Mouse (Mus musculus) heart, embryonic 11.5 days (tissue): ENCODE measurements at regions not wholly inside any gene's neighbourhood (a gene's known extent, or its start where the extent isn't known, plus 50 kb on each side); places are given as distances from the start of the nearest gene placed in this dataset.

Experiments used
- ATAC-seq: fragments of 200-750 bp; cut with Nextera tagmentation; replicated peaks from 2 replicates; pipeline ENCODE4 v1.8.0; 2017; ENCODE audit warnings: moderate library complexity; ENCODE audit not compliant: insufficient number of reproducible peaks, low FRiP score, low TSS enrichment
- H3K27ac ChIP-seq: fragments of 300-500 bp; sonication (generic); 2 replicates; pipeline ENCODE4 v1.5.1; 2014; ENCODE audit warnings: mild to moderate bottlenecking, low read depth, low read length
- H3K27me3 ChIP-seq: fragments of 300-500 bp; sonication (generic); 2 replicates; pipeline ENCODE4 v1.6.1; 2014; ENCODE audit warnings: mild to moderate bottlenecking, low read length, mixed read lengths; ENCODE audit not compliant: control insufficient read depth, insufficient read depth
- H3K36me3 ChIP-seq: fragments of 300-500 bp; sonication (generic); 2 replicates; pipeline ENCODE4 v1.6.1; 2014; ENCODE audit warnings: mild to moderate bottlenecking, low read length, moderate library complexity, mixed read lengths; ENCODE audit not compliant: control insufficient read depth, insufficient read depth
- H3K4me1 ChIP-seq: fragments of 300-500 bp; sonication (generic); 2 replicates; pipeline ENCODE4 v1.6.1; 2014; ENCODE audit warnings: low read length; ENCODE audit not compliant: control insufficient read depth, insufficient read depth
- H3K4me2 ChIP-seq: fragments of 300-500 bp; sonication (generic); 2 replicates; pipeline ENCODE4 v1.6.1; 2014; ENCODE audit warnings: mild to moderate bottlenecking, moderate library complexity
- H3K4me3 ChIP-seq: fragments of 300-500 bp; sonication (generic); 2 replicates; pipeline ENCODE4 v1.5.1; 2014; ENCODE audit warnings: low read depth, low read length
- H3K9ac ChIP-seq: fragments of 300-500 bp; sonication (generic); 2 replicates; pipeline ENCODE4 v1.6.1; 2014; ENCODE audit warnings: mild to moderate bottlenecking, low read depth, low read length, moderate library complexity
- H3K9me3 ChIP-seq: fragments of 300-500 bp; sonication (generic); replicated peaks from 2 replicates; pipeline ENCODE4 v1.6.1; 2016; ENCODE audit warnings: low read length; ENCODE audit not compliant: control insufficient read depth
- WGBS: fragments of 180-500 bp; shearing (Covaris S2); extraction: QIAGEN DNeasy Blood & Tissue Kit; methylation state at CpG from one replicate; pipeline ENCODE4 v1.1.7; 2014; ENCODE audit not compliant: insufficient replicate concordance; 5-methylcytosine and 5-hydroxymethylcytosine counted together

GRCm38 (mm10) chr1:72033941-72034340, 178.2 kb downstream of the Mreg start:
- no peaks in the 10 kb centered on the region for H3K27me3 ChIP-seq
- no peak for ATAC-seq
- no peak overlapping the region for H3K4me3 ChIP-seq
- no peaks in the 10 kb centered on the region for H3K36me3 ChIP-seq
- 83% methylated on average over 2 of the region's 2 CpGs for WGBS
- no peak overlapping the region for H3K27ac ChIP-seq
- H3K4me2 ChIP-seq = no peak overlapping the region
- 0 out of 2 replicates have a peak, but pooled peaks cover 2% of the 10 kb centered on the region for H3K4me1 ChIP-seq
- no peak overlapping the region for H3K9ac ChIP-seq
- no peaks in the 10 kb centered on the region for H3K9me3 ChIP-seq

- WGBS = 60% methylated on average over 4 of the region's 4 CpGs
- Histone ChIP-seq H3K9me3 (no peaks in the 10 kb centered on the region), H3K27ac (no peak overlapping the region), H3K4me3 (no peak overlapping the region), H3K9ac (no peak overlapping the region), H3K27me3 (no peaks in the 10 kb centered on the region), H3K4me2 (no peak overlapping the region), H3K4me1 (0 out of 2 replicates have a peak, but pooled peaks cover 2% of the 10 kb centered on the region), H3K36me3 (no peaks in the 10 kb centered on the region)
- ATAC-seq = no peak
Observed at GRCm38 (mm10) chr1:72032214-72032613, 179.9 kb downstream of the Mreg start.

GRCm38 (mm10) chr1:72030763-72031405, 181.2 kb downstream of the Mreg start:
- no peak for ATAC-seq
- H3K4me1 ChIP-seq = 0 out of 2 replicates have a peak, but pooled peaks cover 2% of the 10 kb centered on the region
- no peaks in the 10 kb centered on the region for H3K9me3 ChIP-seq
- no peaks in the 10 kb centered on the region for H3K27me3 ChIP-seq
- no peak overlapping the region for H3K4me2 ChIP-seq
- no peaks in the 10 kb centered on the region for H3K36me3 ChIP-seq
- H3K4me3 ChIP-seq = no peak overlapping the region
- no peak overlapping the region for H3K9ac ChIP-seq
- H3K27ac ChIP-seq = no peak overlapping the region
- WGBS = 62% methylated on average over 8 of the region's 8 CpGs

- Histone ChIP-seq H3K9me3 (no peaks in the 10 kb centered on the region), H3K4me3 (no peak overlapping the region)
Observed at GRCm38 (mm10) chr1:72029625-72030024, 182.5 kb downstream of the Mreg start.

GRCm38 (mm10) chr1:72026861-72027260, 185.2 kb downstream of the Mreg start:
- Histone ChIP-seq H3K9ac (no peak overlapping the region), H3K4me2 (no peak overlapping the region), H3K4me1 (no peaks in the 10 kb centered on the region), H3K27ac (no peak overlapping the region), H3K9me3 (no peaks in the 10 kb centered on the region), H3K27me3 (no peaks in the 10 kb centered on the region), H3K4me3 (no peak overlapping the region), H3K36me3 (no peaks in the 10 kb centered on the region)
- WGBS = 83% methylated on average over 4 of the region's 4 CpGs
- no peak for ATAC-seq

More at GRCm38 (mm10) chr1:72029625-72030024, 182.5 kb downstream of the Mreg start:
- Histone ChIP-seq H3K27ac (no peak overlapping the region), H3K9ac (no peak overlapping the region), H3K4me2 (no peak overlapping the region), H3K4me1 (no peaks in the 10 kb centered on the region), H3K27me3 (no peaks in the 10 kb centered on the region), H3K36me3 (no peaks in the 10 kb centered on the region)
- WGBS = 59% methylated on average over 6 of the region's 6 CpGs
- ATAC-seq = no peak

GRCm38 (mm10) chr1:72022631-72023030, 189.5 kb downstream of the Mreg start:
- no peak overlapping the region for H3K9ac ChIP-seq
- ATAC-seq = no peak
- no peak overlapping the region for H3K4me3 ChIP-seq
- WGBS = 73% methylated on average over 3 of the region's 3 CpGs
- H3K27ac ChIP-seq = no peak overlapping the region
- no peaks in the 10 kb centered on the region for H3K27me3 ChIP-seq
- no peaks in the 10 kb centered on the region for H3K9me3 ChIP-seq
- H3K36me3 ChIP-seq = no peaks in the 10 kb centered on the region
- no peak overlapping the region for H3K4me2 ChIP-seq
- peaks cover 6% of the 10 kb centered on the region; the same call in 1 of the 2 replicates for H3K4me1 ChIP-seq

GRCm38 (mm10) chr1:72018479-72019222, 193.5 kb downstream of the Mreg start:
- no peaks in the 10 kb centered on the region for H3K27me3 ChIP-seq
- H3K9me3 ChIP-seq = no peaks in the 10 kb centered on the region
- no peak overlapping the region for H3K27ac ChIP-seq
- no peak for ATAC-seq
- no peaks in the 10 kb centered on the region for H3K36me3 ChIP-seq
- WGBS = 63% methylated on average over 4 of the region's 4 CpGs
- H3K9ac ChIP-seq = no peak overlapping the region
- no peak overlapping the region for H3K4me2 ChIP-seq
- H3K4me1 ChIP-seq = peaks cover 12% of the 10 kb centered on the region; the same call in 1 of the 2 replicates
- H3K4me3 ChIP-seq = no peak overlapping the region

- no peak overlapping the region for H3K9ac ChIP-seq
- no peak for ATAC-seq
- no peak overlapping the region for H3K4me2 ChIP-seq
- H3K27me3 ChIP-seq = no peaks in the 10 kb centered on the region
- peaks cover 16% of the 10 kb centered on the region; the same call in 1 of the 2 replicates for H3K4me1 ChIP-seq
- no peak overlapping the region for H3K4me3 ChIP-seq
- WGBS = 73% methylated on average over 1 of the region's 1 CpGs
- H3K27ac ChIP-seq = no peak overlapping the region
- H3K36me3 ChIP-seq = no peaks in the 10 kb centered on the region
- no peaks in the 10 kb centered on the region for H3K9me3 ChIP-seq
Observed at GRCm38 (mm10) chr1:72017814-72018478, 194.2 kb downstream of the Mreg start.
